Mouse (Mus musculus) E14TG2a.4 (cell line): Measurements from ENCODE around the gene Fam184a.

Source experiments
- CTCF ChIP-seq: conservative IDR thresholded peaks from 2 replicates; pipeline ENCODE4 v1.5.1; 2014; ENCODE audit warnings: low read length
- NANOG ChIP-seq: IDR thresholded peaks from 2 replicates; pipeline ENCODE4 v1.6.1; 2014; ENCODE audit warnings: borderline replicate concordance, low read length, mixed read lengths

GRCm38 (mm10) chr10:53750955-53751652 lies at the start of gene Fam184a:
- TF ChIP-seq CTCF (no peak), NANOG (no peak)
